Mouse (Mus musculus): ENCODE data around the gene Sult2a1. TPM values are rescaled to one million over a fixed set of nuclear protein-coding genes. Genes with fewer than 3 reads are reported as not detected.
"Not testable (repeated sequence)": the region's sequence is repeated elsewhere in the genome, so short reads cannot be mapped to it uniquely, and the experiment has no call there.

Gene Sult2a1
- total RNA-seq (2021), result not detected

DNA sequence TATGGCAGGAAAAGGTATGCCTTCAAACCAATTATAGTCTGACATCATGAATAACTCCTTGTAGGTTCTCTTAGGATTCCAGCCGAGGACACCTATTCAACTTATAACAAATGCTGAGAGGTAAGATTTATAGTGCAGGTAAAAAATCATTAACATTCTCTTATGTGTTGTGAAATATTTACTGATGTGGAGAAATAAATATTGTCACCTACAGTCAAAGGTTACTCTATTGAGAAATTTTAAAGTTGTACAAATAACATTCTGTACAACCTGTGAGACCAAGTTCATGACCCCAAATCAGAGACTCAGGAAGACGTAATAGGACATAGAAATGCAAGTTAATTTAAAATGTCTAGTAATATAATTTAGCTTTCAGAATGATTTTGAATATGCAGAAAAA is at the start of gene Sult2a1:
Sult2a1 (minus strand) TSS at position 101 of the 400 bp plus-strand sequence.
- not testable (repeated sequence) for DNase-seq

DNA sequence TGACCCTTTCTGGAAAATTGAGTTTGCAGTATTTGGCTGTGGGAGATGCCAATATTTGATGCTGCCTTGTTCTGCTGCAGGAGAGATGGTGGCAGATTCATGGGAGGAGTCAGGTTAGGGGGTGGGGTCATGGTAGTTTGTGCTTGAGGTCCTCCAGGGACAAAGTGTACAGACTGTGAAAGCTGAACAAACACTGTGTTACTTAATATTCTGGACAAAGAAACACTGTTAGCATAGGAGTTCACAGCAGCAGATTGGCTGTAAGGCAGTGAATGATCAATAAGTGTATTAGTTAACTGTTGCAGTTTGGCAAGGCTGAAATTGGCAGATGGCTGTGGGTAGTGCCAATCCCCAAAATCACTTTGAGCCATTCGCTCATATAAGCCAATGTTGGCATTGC is 23.3 kb downstream of the Sult2a1 start:
- DNase-seq, result no peak

Other genes starting within 250 kb of the Sult2a1 start
- gene Sult2a5, start 213.4 kb downstream of the Sult2a1 start, total RNA-seq (2021), result not detected
- gene Sult2a2, start 103.9 kb downstream of the Sult2a1 start, total RNA-seq (2021), result not detected
- gene Sult2a4, start 152.2 kb upstream of the Sult2a1 start, total RNA-seq (2021), result not detected